Mouse (Mus musculus): ENCODE results near the gene Cbx1. TPM values are rescaled to one million over a fixed set of nuclear protein-coding genes. Genes with fewer than 3 reads are reported as not detected.

Cbx1 gene
- polyA plus RNA-seq, 2 experiments: 87.8 to 98.9 TPM

GRCm38 (mm10) chr11:96746648-96747047 lies 42.3 kb upstream of the Cbx1 start:
- Histone ChIP-seq H3K27me3 (ENCODE audit: control insufficient read depth, insufficient read depth, low read length) (peaks cover 10% of the 10 kb centered on the region; the same call in 1 of the 2 replicates), H3K4me1 (ENCODE audit: control insufficient read depth, insufficient read depth, low read length) (peaks cover 6% of the 10 kb centered on the region; the same call in 1 of the 2 replicates), H3K9me3 (ENCODE audit: control insufficient read depth, low read length) (no peaks in the 10 kb centered on the region), H3K9ac (ENCODE audit: low read depth, low read length, severe bottlenecking) (no peak overlapping the region), H3K4me2 (replicated peaks; ENCODE audit: low read depth, low read length, severe bottlenecking) (no peak overlapping the region), H3K4me3 (replicated peaks; ENCODE audit: low read length) (no peak overlapping the region), H3K27ac (replicated peaks; ENCODE audit: low read depth, low read length) (no peak overlapping the region), H3K36me3 (ENCODE audit: control insufficient read depth, insufficient read depth, low read length) (no peaks in the 10 kb centered on the region)
- TF ChIP-seq POLR2A (IDR thresholded peaks at IDR 0.05; ENCODE audit: borderline replicate concordance, extremely low read depth, insufficient read depth, insufficient read length): no peak
- WGBS: 66% methylated on average over 6 of the region's 6 CpGs
- no peak for ATAC-seq (ENCODE audit: low FRiP score, low read depth)
- no peak for DNase-seq (ENCODE audit: low spot score)

- Histone ChIP-seq H3K27me3 (ENCODE audit: control insufficient read depth, insufficient read depth, low read length) (0 out of 2 replicates have a peak, but pooled peaks cover under 1% of the 10 kb centered on the region), H3K36me3 (ENCODE audit: control insufficient read depth, insufficient read depth, low read length) (no peaks in the 10 kb centered on the region), H3K9ac (ENCODE audit: low read depth, low read length, severe bottlenecking) (no peak overlapping the region), H3K9me3 (ENCODE audit: control insufficient read depth, low read length) (no peaks in the 10 kb centered on the region), H3K4me3 (replicated peaks; ENCODE audit: low read length) (no peak overlapping the region), H3K4me1 (ENCODE audit: control insufficient read depth, insufficient read depth, low read length) (no peaks in the 10 kb centered on the region), H3K4me2 (replicated peaks; ENCODE audit: low read depth, low read length, severe bottlenecking) (no peak overlapping the region), H3K27ac (replicated peaks; ENCODE audit: low read depth, low read length) (no peak overlapping the region)
- no peak for TF ChIP-seq POLR2A (IDR thresholded peaks at IDR 0.05; ENCODE audit: borderline replicate concordance, extremely low read depth, insufficient read depth, insufficient read length)
- ATAC-seq (ENCODE audit: low FRiP score, low read depth) (no peak), DNase-seq (ENCODE audit: low spot score) (no peak)
- WGBS: 46% methylated on average over 3 of the region's 3 CpGs
Observed at GRCm38 (mm10) chr11:96747555-96747954, 41.4 kb upstream of the Cbx1 start.

GRCm38 (mm10) chr11:96755298-96755697 lies 33.6 kb upstream of the Cbx1 start:
- no peak for TF ChIP-seq POLR2A (IDR thresholded peaks at IDR 0.05; ENCODE audit: borderline replicate concordance, extremely low read depth, insufficient read depth, insufficient read length)
- no peak for DNase-seq (ENCODE audit: low spot score)
- H3K4me1 ChIP-seq (ENCODE audit: control insufficient read depth, insufficient read depth, low read length): no peaks in the 10 kb centered on the region
- H3K27me3 ChIP-seq (ENCODE audit: control insufficient read depth, insufficient read depth, low read length): no peaks in the 10 kb centered on the region
- no peak overlapping the region for H3K4me2 ChIP-seq (replicated peaks; ENCODE audit: low read depth, low read length, severe bottlenecking)
- no peak overlapping the region for H3K4me3 ChIP-seq (replicated peaks; ENCODE audit: low read length)
- H3K9ac ChIP-seq (ENCODE audit: low read depth, low read length, severe bottlenecking): no peak overlapping the region
- WGBS: 100% methylated on average over 2 of the region's 2 CpGs
- H3K36me3 ChIP-seq (ENCODE audit: control insufficient read depth, insufficient read depth, low read length): no peaks in the 10 kb centered on the region
- H3K9me3 ChIP-seq (ENCODE audit: control insufficient read depth, low read length): no peaks in the 10 kb centered on the region
- H3K27ac ChIP-seq (replicated peaks; ENCODE audit: low read depth, low read length): no peak overlapping the region
- no peak for ATAC-seq (ENCODE audit: low FRiP score, low read depth)

GRCm38 (mm10) chr11:96757421-96757820 lies 31.5 kb upstream of the Cbx1 start:
- WGBS: 50% methylated on average over 4 of the region's 4 CpGs
- Histone ChIP-seq H3K9me3 (ENCODE audit: control insufficient read depth, low read length) (no peaks in the 10 kb centered on the region), H3K4me2 (replicated peaks; ENCODE audit: low read depth, low read length, severe bottlenecking) (no peak overlapping the region), H3K36me3 (ENCODE audit: control insufficient read depth, insufficient read depth, low read length) (no peaks in the 10 kb centered on the region), H3K27ac (replicated peaks; ENCODE audit: low read depth, low read length) (no peak overlapping the region), H3K9ac (ENCODE audit: low read depth, low read length, severe bottlenecking) (no peak overlapping the region), H3K27me3 (ENCODE audit: control insufficient read depth, insufficient read depth, low read length) (no peaks in the 10 kb centered on the region), H3K4me1 (ENCODE audit: control insufficient read depth, insufficient read depth, low read length) (no peaks in the 10 kb centered on the region), H3K4me3 (replicated peaks; ENCODE audit: low read length) (no peak overlapping the region)
- ATAC-seq (ENCODE audit: low FRiP score, low read depth) (no peak), DNase-seq (ENCODE audit: low spot score) (no peak)
- no peak for TF ChIP-seq POLR2A (IDR thresholded peaks at IDR 0.05; ENCODE audit: borderline replicate concordance, extremely low read depth, insufficient read depth, insufficient read length)

- DNase-seq (ENCODE audit: low spot score) (no peak), ATAC-seq (ENCODE audit: low FRiP score, low read depth) (no peak)
- Histone ChIP-seq H3K27me3 (ENCODE audit: control insufficient read depth, insufficient read depth, low read length) (no peaks in the 10 kb centered on the region), H3K4me2 (replicated peaks; ENCODE audit: low read depth, low read length, severe bottlenecking) (no peak overlapping the region), H3K4me3 (replicated peaks; ENCODE audit: low read length) (no peak overlapping the region), H3K4me1 (ENCODE audit: control insufficient read depth, insufficient read depth, low read length) (0 out of 2 replicates have a peak, but pooled peaks cover 3% of the 10 kb centered on the region), H3K9me3 (ENCODE audit: control insufficient read depth, low read length) (no peaks in the 10 kb centered on the region), H3K9ac (ENCODE audit: low read depth, low read length, severe bottlenecking) (no peak overlapping the region), H3K27ac (replicated peaks; ENCODE audit: low read depth, low read length) (no peak overlapping the region), H3K36me3 (ENCODE audit: control insufficient read depth, insufficient read depth, low read length) (no peaks in the 10 kb centered on the region)
- TF ChIP-seq POLR2A (IDR thresholded peaks at IDR 0.05; ENCODE audit: borderline replicate concordance, extremely low read depth, insufficient read depth, insufficient read length): no peak
- 63% methylated on average over 5 of the region's 5 CpGs for WGBS
Observed at GRCm38 (mm10) chr11:96758402-96758801, 30.5 kb upstream of the Cbx1 start.

GRCm38 (mm10) chr11:96760042-96760441 lies 28.9 kb upstream of the Cbx1 start:
- WGBS: 38% methylated on average over 3 of the region's 3 CpGs
- Histone ChIP-seq H3K4me3 (replicated peaks; ENCODE audit: low read length) (no peak overlapping the region), H3K36me3 (ENCODE audit: control insufficient read depth, insufficient read depth, low read length) (no peaks in the 10 kb centered on the region), H3K4me1 (ENCODE audit: control insufficient read depth, insufficient read depth, low read length) (0 out of 2 replicates have a peak, but pooled peaks cover 3% of the 10 kb centered on the region), H3K9me3 (ENCODE audit: control insufficient read depth, low read length) (no peaks in the 10 kb centered on the region), H3K4me2 (replicated peaks; ENCODE audit: low read depth, low read length, severe bottlenecking) (no peak overlapping the region), H3K27ac (replicated peaks; ENCODE audit: low read depth, low read length) (no peak overlapping the region), H3K9ac (ENCODE audit: low read depth, low read length, severe bottlenecking) (no peak overlapping the region), H3K27me3 (ENCODE audit: control insufficient read depth, insufficient read depth, low read length) (no peaks in the 10 kb centered on the region)
- ATAC-seq (ENCODE audit: low FRiP score, low read depth): no peak
- DNase-seq (ENCODE audit: low spot score): peak; percentile 64
- TF ChIP-seq POLR2A (IDR thresholded peaks at IDR 0.05; ENCODE audit: borderline replicate concordance, extremely low read depth, insufficient read depth, insufficient read length): no peak
